7 mouse cellular contexts compared by ENCODE assay signal in the genomic region with DNA sequence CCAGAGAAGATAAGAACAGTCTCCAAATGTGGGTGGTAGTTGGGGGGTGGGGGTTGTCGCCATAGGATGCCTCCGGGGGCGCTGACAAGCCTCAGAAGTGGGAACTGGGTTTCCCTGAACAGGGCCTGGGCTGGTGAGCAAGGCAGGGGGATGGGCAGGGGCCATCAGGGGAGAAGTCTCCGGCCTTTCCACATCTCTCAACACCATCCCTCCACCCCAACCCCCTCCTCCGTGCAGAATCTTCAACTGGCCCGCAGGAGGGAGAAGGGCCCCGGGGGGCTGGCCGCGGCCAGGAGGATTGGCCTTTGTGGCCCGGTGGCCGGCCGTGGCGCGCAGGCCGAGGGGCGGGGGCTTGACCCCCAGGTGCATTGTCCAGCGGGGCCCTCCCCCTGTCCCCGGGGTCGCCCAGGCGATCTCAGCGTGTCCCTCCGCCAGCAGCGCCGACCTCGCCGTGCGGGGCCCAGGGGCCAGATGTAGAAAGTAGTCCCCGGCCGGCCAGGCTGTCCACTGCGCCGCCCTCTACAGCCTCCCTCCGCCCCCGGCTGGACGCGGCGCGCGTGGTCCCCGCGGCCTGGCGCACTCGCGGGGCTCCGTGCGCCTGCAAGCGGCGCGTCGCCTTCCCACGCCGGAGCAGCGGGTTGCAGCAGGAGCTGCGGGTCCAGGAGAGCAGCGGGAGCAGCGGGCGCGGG. TPM values are rescaled to one million over a fixed set of nuclear protein-coding genes. Genes with fewer than 3 reads are reported as not detected.
DNase-seq lines count a peak whose midpoint lies in the region; ATAC-seq and TF ChIP-seq lines count a peak whose summit lies in the region.

TSS of gene Prtg (plus strand) at position 144 of the 689 bp plus-strand sequence.

- no peak for DNase-seq in spleen, adult 2 months (ENCODE audit: low read depth in 1 of 2, low spot score in 2 of 2)
- no peak for DNase-seq in spleen, adult 12 weeks (ENCODE audit: low spot score)
- peak; percentile 37 to 52 for DNase-seq in cerebellum, postnatal 4 days (ENCODE audit: low spot score in 2 of 2)
- DNase-seq in gastrocnemius, postnatal 4 days (ENCODE audit: low spot score in 2 of 2): peak; percentile 45 to 65
- DNase-seq in kidney, postnatal 25 days: peak; percentile 17 to 48

- no peak for TF ChIP-seq CTCF in spleen, adult 2 months (IDR thresholded peaks at IDR 0.05; ENCODE audit: extremely low read depth, insufficient read depth, insufficient read length, insufficient replicate concordance)
- no peak for TF ChIP-seq CTCF in testis, adult 2 months (IDR thresholded peaks at IDR 0.05; ENCODE audit: control insufficient read depth, insufficient read depth, insufficient replicate concordance, low read depth, low read length)

- no peaks in the 10 kb centered on the region for H3K9me3 ChIP-seq in midbrain, embryonic 12.5 days

- TF ChIP-seq POLR2A in spleen, adult 2 months (IDR thresholded peaks at IDR 0.05; ENCODE audit: low read depth, low read length): no peak
- TF ChIP-seq POLR2A in testis, adult 2 months (IDR thresholded peaks at IDR 0.05; ENCODE audit: control insufficient read depth, low read depth, low read length): no peak

- H3K4me3 ChIP-seq in spleen, adult 2 months (ENCODE audit: extremely low read depth, insufficient read depth, insufficient read length): peak within 1 kb of the TSS; percentile 55; the same call in 1 of the 2 replicates
- peak within 1 kb of the TSS; percentile 87 for H3K4me3 ChIP-seq in midbrain, embryonic 12.5 days
- peak within 1 kb of the TSS; percentile 60 for H3K4me3 ChIP-seq in testis, adult 2 months (ENCODE audit: control insufficient read depth, low read depth, low read length)

- peaks cover 11% of the 10 kb centered on the region for H3K27me3 ChIP-seq in spleen, adult 2 months (ENCODE audit: control insufficient read depth, insufficient read depth, low read length)
- peaks cover 22% of the 10 kb centered on the region for H3K27me3 ChIP-seq in midbrain, embryonic 12.5 days
- H3K27me3 ChIP-seq in testis, adult 2 months (ENCODE audit: control insufficient read depth, insufficient read depth, low read length): peaks cover 2% of the 10 kb centered on the region; the same call in 1 of the 2 replicates

- ATAC-seq in midbrain, embryonic 12.5 days (ENCODE audit: low FRiP score, low read depth): peak; percentile 87

- no peaks in the 10 kb centered on the region for H3K36me3 ChIP-seq in spleen, adult 2 months (ENCODE audit: control insufficient read depth, insufficient read depth, low read length)
- no peaks in the 10 kb centered on the region for H3K36me3 ChIP-seq in midbrain, embryonic 12.5 days
- H3K36me3 ChIP-seq in testis, adult 2 months (ENCODE audit: control insufficient read depth, insufficient read depth, low read length): no peaks in the 10 kb centered on the region

- under 1% methylated on average over 45 of the region's 57 CpGs for WGBS in spleen, adult 2 months
- WGBS in midbrain, embryonic 12.5 days: 1% methylated on average over 56 of the region's 57 CpGs

- H3K9ac ChIP-seq in midbrain, embryonic 12.5 days (replicated peaks): peak within 1 kb of the TSS; percentile 91

- H3K4me1 ChIP-seq in spleen, adult 2 months (ENCODE audit: control insufficient read depth, insufficient read depth, insufficient read length): peaks cover 11% of the 10 kb centered on the region; the same call in 1 of the 2 replicates
- H3K4me1 ChIP-seq in midbrain, embryonic 12.5 days: peaks cover 36% of the 10 kb centered on the region
- H3K4me1 ChIP-seq in testis, adult 2 months (ENCODE audit: control insufficient read depth, insufficient read depth, low read length): peaks cover 8% of the 10 kb centered on the region

- peak within 1 kb of the TSS; percentile 96 for H3K4me2 ChIP-seq in midbrain, embryonic 12.5 days (replicated peaks)

- no peak within 1 kb of the TSS for H3K27ac ChIP-seq in spleen, adult 2 months (ENCODE audit: insufficient read depth, low read length)
- H3K27ac ChIP-seq in midbrain, embryonic 12.5 days (replicated peaks): peak within 1 kb of the TSS; percentile 90
- H3K27ac ChIP-seq in testis, adult 2 months (ENCODE audit: control insufficient read depth, insufficient read depth, low read depth, low read length): no peak within 1 kb of the TSS

RNA-seq across cellular contexts. Expression of gene Prtg, which starts in this region (rescaled TPM):
- polyA plus RNA-seq in spleen, adult 2 months (2012; rRNA removed): 0.05 and 0.14 TPM in 2 replicates
- 1 to 10 TPM in 1 of 2 experiments, under 1 TPM in 1; 0.98 to 1.9 TPM for total RNA-seq in gastrocnemius, postnatal 4 days (2021)
- polyA plus RNA-seq in midbrain, embryonic 12.5 days (2016; fragmentation: Nextera tagmentation; extraction: Ambion mirVana): 2.3 and 2.6 TPM in 2 replicates
- 0.10 and 0.32 TPM in 2 replicates for polyA plus RNA-seq in testis, adult 2 months (2012; rRNA removed)

Comparison
In these comparisons a context has a peak if more than half of its experiments do, and no peak if none do; other contexts are left out.
1. DNase-seq: peak in cerebellum, postnatal 4 days (2 of 2), gastrocnemius, postnatal 4 days (2 of 2) and kidney, postnatal 25 days (2 of 2); none in spleen, adult 2 months (0 of 2) and spleen, adult 12 weeks (single experiment).
2. Peak in every context shown above with its lines, with median percentiles within 50 percentile points of each other: H3K4me3 ChIP-seq.